Mouse (Mus musculus): ENCODE results near the gene Cacng7. TPM values are rescaled to one million over a fixed set of nuclear protein-coding genes. Genes with fewer than 3 reads are reported as not detected.
"Not testable (repeated sequence)": the region's sequence is repeated elsewhere in the genome, so short reads cannot be mapped to it uniquely, and the experiment has no call there.

Gene Cacng7
- not detected in 2 replicates for total RNA-seq (2014; fragmentation: Nextera tagmentation)
- not detected in 2 replicates for total RNA-seq (2017)

GRCm38 (mm10) chr7:3332619-3333521 is at the start of gene Cacng7:
Gene Cacng7, plus strand, starts transcription at chr7:3332955.
- ATAC-seq (replicated peaks; ENCODE audit: poor library complexity, severe bottlenecking) = no peak

GRCm38 (mm10) chr7:3283081-3283875 is 49.5 kb upstream of the Cacng7 start:
- ATAC-seq (replicated peaks; ENCODE audit: poor library complexity, severe bottlenecking) = no peak

- no peak for ATAC-seq (replicated peaks; ENCODE audit: poor library complexity, severe bottlenecking)
Observed at GRCm38 (mm10) chr7:3284604-3285003, 48.2 kb upstream of the Cacng7 start.

- peak; percentile 43 for ATAC-seq (replicated peaks; ENCODE audit: poor library complexity, severe bottlenecking)
Observed at GRCm38 (mm10) chr7:3286036-3286435, 46.7 kb upstream of the Cacng7 start.

- no peak for ATAC-seq (replicated peaks; ENCODE audit: poor library complexity, severe bottlenecking)
Observed at GRCm38 (mm10) chr7:3287186-3287585, 45.6 kb upstream of the Cacng7 start.

- peak; percentile 44 for ATAC-seq (replicated peaks; ENCODE audit: poor library complexity, severe bottlenecking)
Observed at GRCm38 (mm10) chr7:3288976-3289970, 43.5 kb upstream of the Cacng7 start, which contains the start of the genes Myadm and Prkcg. Gene Myadm, plus strand, starts transcription at chr7:3289080. Gene Prkcg, plus strand, starts transcription at chr7:3289179.

GRCm38 (mm10) chr7:3290257-3291033 is 42.3 kb upstream of the Cacng7 start:
- ATAC-seq (replicated peaks; ENCODE audit: poor library complexity, severe bottlenecking) = peak; percentile 77

GRCm38 (mm10) chr7:3291197-3291596 is 41.6 kb upstream of the Cacng7 start:
- ATAC-seq (replicated peaks; ENCODE audit: poor library complexity, severe bottlenecking) = peak; percentile 11

GRCm38 (mm10) chr7:3291764-3292163 is 41.0 kb upstream of the Cacng7 start:
- no peak for ATAC-seq (replicated peaks; ENCODE audit: poor library complexity, severe bottlenecking)

GRCm38 (mm10) chr7:3292271-3292670 is 40.5 kb upstream of the Cacng7 start:
- ATAC-seq (replicated peaks; ENCODE audit: poor library complexity, severe bottlenecking) = not testable (repeated sequence)

- peak; percentile 58 for ATAC-seq (replicated peaks; ENCODE audit: poor library complexity, severe bottlenecking)
Observed at GRCm38 (mm10) chr7:3292791-3293190, 40.0 kb upstream of the Cacng7 start.

- ATAC-seq (replicated peaks; ENCODE audit: poor library complexity, severe bottlenecking) = no peak
Observed at GRCm38 (mm10) chr7:3294794-3295193, 38.0 kb upstream of the Cacng7 start.

- peak; percentile 67 for ATAC-seq (replicated peaks; ENCODE audit: poor library complexity, severe bottlenecking)
Observed at GRCm38 (mm10) chr7:3295321-3296110, 37.2 kb upstream of the Cacng7 start.

- no peak for ATAC-seq (replicated peaks; ENCODE audit: poor library complexity, severe bottlenecking)
Observed at GRCm38 (mm10) chr7:3296711-3297110, 36.0 kb upstream of the Cacng7 start.

- peak; percentile 37 for ATAC-seq (replicated peaks; ENCODE audit: poor library complexity, severe bottlenecking)
Observed at GRCm38 (mm10) chr7:3299941-3300617, 32.7 kb upstream of the Cacng7 start.

- no peak for ATAC-seq (replicated peaks; ENCODE audit: poor library complexity, severe bottlenecking)
Observed at GRCm38 (mm10) chr7:3300891-3301627, 31.7 kb upstream of the Cacng7 start.

All from granulocyte monocyte progenitor cell, adult 5-6 weeks (primary cell).